Mouse (Mus musculus): Measurements from ENCODE around the gene Zfp282.
A peak's percentile ranks its signal among the peaks of the same experiment; 100 is the strongest.
"Not testable (repeated sequence)": the region's sequence is repeated elsewhere in the genome, so short reads cannot be mapped to it uniquely, and the experiment has no call there.

Zfp282 gene

DNA sequence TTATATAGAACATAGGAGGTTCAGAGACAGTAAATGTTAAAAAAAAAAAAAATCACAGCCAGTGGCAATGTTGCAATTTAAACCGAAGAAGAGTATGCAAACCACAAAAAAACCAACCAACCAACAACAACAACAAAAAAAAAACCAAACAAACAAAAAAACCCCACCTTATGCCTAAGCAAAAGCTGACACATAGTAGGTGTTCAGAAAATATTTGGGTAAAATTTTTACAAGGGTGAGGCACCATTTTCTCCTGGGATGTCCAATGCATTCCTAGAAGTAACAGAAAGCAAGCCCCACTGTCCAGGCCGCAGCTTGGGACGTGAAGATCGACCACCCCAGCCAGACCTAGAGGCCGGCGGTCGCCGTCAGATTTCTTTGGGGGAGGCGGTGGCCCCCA lies at the start of gene Zfp282:
Zfp282 (plus strand) TSS at position 147 of the 400 bp plus-strand sequence.
- no peak for DNase-seq (ENCODE audit: low read depth)

DNA sequence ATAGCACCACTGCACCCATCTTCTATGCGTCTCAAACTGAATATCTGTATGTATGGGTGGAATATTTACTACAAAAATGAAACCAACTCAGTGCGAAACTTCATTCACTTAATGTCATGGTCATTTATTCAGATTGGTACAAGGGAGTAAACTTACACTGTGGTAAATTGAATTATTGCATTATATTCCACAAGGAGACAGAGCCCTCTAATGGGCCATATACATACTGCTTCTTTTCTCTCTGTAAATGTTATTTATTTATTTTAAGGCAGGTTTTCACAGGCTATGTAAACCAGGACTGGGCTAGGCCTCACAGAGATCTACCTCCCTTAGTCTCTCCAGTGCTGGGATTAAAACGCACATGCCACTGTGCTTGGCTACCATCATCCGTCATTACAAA lies 49.5 kb upstream of the Zfp282 start:
- DNase-seq (ENCODE audit: low read depth) = no peak

DNA sequence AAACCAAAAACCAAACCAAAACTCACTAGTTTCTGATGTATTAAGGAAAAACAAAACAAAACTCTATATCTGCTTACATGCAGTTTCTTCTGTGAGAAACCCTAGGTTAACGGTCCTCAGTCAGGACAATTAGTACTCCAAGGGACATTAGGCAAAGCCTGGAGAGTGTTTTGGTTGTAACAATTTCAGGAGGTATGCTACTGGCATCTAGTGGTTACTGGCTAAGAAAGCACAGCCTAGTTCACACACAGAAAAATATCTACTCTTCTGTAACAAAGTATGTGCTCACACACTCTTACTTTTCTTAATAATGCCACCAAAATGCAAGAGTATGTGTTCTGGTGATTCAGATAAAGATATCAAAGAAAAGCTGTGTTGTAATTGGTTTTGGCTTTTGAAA lies 48.1 kb upstream of the Zfp282 start:
- peak; percentile 51 for DNase-seq (ENCODE audit: low read depth)

DNA sequence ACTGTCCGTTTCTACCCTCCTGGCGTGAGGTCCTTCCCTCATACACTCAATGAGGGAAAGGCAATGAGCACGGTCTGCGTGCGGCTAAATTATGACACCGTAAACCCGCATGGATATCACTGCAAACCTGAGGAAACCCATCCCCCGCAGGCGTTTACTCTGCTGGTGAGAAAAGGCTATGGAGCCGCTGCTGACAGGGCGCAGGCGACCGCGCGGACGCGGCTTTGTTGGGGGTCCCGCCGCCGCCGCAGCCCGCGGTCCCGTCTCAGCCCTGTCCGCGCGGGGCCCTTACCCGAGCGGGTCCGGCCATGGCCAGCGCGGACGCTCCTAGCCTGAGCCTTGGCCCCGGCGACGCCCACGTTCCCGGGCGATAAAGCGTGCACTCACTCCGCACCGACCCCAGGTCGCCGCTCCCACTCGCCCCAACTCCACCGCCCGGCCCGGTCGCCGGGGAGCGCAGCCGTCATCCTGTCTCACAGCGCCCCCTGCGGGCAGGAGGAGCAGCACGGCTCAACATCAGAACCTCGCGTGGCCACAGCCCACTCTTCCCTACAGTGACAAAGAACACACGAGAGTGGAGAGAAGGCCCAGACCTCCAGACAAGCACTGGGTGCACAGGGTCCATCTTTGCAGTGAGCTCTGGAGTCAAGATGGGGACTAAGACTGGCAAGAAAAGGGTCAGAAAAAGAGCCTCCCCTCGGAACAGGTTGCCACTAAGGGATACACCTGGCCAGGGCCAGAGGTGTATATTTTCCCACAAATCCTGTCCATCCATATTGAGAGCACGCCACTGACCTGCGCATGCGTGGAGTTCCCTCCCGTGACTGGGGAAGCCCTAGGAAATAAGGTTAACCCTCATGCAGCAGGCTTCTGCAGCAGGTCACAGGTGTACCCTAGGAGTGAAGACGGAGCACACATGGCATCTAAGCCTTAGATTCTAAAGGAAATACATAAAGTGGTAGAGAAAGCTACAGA lies 46.6 kb upstream of the Zfp282 start, which contains the start of gene Zfp786:
Zfp786 (minus strand) TSS at position 764 of the 975 bp plus-strand sequence.
- DNase-seq (ENCODE audit: low read depth) = peak; percentile 94

DNA sequence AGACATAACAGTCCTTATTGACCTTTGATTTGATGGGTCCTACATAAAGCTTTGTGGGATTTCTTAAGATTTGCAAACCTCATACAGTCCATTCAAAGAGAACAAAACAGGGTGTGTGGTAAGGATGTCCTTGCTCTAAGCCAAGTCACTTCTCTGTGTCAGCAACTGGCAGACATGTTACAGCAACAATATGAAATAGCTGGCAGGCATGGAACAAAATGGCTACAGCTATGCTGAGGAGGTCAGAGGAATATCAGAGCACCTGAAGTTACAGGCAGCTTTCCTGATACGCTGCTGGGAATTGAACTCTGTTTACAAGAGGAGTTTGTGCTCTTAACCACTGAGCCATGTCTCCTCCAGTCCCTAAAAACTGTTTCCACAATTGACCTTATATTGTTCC lies 44.8 kb upstream of the Zfp282 start:
- DNase-seq (ENCODE audit: low read depth) = no peak

DNA sequence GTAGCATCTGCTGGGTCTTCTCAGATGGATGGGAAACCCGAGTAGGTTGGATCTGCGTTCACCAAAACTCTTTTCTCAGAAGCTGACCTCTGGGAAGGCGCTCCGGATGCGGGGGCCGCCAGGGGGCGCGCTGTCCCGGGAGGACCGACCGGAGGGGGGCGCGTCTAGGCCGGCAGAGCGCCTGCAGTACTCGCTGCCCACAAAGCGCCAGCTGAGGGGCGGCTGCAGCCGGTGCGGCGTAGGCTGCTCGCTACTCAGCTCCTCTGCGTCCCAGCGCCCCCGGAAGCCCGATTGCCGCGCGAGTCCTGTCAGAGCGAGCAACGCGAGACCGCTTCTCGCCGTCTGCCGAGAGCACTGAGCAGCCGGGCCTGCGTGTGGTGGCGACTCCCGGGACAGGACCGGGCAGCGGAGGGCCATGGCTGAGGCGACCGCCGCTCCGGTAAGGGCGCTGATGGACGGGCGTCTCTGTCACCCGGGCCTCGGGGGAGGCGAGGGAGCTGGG lies 41.5 kb upstream of the Zfp282 start, which contains the start of gene Zfp398:
Zfp398 (plus strand) TSS at position 180 of the 502 bp plus-strand sequence.
- peak; percentile 94 for DNase-seq (ENCODE audit: low read depth)

DNA sequence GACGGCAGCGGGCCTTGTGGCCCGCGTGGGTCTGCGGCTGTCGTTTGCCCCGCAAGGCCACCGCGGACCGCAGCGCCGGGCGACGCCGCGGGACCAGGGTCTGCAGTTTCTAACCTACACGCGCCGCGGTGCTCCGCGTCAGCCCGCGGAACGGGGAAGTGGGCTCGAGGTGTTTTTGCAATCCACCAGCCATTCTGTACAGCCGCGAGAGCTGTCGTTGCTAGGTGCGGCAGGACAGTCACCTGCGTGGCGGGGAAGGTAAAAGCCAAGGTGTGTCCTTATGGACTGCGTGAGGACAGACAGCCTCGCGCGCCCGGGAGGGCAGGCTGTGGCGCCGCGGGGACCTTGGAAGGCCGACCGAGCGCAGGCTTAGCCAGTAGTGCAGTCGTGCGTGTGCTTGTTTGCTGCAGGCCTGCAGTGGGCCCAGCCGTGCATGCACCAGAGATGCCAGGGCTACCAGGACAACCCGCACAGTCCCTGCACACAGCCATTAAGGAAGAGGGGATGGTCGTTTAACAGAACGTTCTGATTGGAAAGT lies 41.0 kb upstream of the Zfp282 start:
- peak; percentile 69 for DNase-seq (ENCODE audit: low read depth)

DNA sequence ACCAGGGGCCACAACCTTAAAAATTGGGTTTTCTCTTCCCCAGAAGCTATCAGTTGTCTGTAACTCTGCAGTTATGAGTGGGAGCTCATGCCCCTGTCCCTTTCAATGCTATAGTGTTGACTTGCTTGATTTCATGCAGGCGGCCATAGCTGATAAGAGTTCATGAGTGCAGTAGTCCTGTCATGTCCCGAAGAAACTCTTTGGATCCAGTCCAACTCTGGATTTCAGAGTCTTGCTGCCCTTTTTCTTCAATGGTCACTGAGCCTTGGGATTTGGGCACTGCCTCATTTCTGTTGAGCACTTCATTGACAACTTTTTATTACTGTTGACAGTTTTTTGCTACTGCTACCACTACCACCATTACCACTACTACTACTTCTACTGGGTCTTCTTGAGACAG lies 39.4 kb upstream of the Zfp282 start:
- DNase-seq (ENCODE audit: low read depth) = no peak

DNA sequence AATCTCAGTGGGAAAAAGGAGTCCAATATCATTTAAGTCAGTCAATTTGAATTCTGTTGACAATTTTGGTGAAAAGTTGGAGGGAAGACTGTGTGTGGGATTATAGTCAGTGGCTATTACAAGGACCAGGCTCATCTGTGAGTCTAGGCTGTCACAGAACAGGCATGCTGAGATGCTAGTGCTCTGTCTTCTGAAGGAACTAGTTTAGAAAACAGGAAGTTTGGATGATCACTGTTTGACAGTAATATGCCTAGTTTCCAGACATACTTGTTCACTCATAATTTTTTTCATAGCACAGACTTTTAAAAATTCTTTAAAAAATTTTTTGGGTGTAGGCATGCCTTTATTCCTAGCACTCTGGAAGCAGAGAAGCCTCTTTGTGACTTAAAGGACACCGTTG lies 35.9 kb upstream of the Zfp282 start:
- DNase-seq (ENCODE audit: low read depth) = no peak

DNA sequence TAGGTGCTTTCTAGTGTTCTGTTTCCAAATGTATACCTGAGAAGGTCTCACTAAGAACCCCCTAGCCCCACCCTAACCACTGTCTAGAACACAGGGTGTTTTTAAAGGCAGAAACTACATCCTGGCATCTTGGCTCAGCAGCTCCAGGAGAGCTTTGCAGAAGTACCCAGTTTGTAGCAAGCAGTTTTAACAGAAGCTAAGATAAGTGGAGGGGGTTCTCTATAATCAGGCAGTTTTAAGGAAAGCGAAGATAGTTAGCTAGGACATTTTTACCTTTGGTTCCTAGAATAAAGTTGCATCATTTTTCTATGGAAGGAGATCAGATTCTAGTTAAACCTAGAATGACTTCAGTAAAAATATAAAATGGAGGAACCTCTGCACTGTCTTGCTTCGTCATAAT lies 35.2 kb upstream of the Zfp282 start:
- DNase-seq (ENCODE audit: low read depth) = no peak

DNA sequence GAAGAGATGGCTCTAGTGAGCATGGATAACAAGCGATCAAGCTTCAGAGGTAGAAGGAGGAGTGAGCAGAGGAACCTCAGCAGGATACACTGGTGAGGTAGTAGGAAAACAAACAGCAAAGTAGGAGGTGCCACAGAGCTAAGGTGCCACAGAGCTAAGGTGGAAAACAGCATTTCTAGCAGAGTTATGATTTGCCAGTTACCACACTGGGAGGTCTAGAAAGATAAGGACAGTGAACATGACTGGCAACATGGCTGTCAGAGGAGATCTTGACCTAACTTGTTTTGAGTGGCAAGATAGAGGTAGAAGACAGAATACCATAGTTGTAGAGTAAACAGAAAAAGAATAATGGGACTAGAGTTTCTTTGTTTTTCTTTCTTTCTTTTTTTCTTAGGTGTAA lies 34.7 kb upstream of the Zfp282 start:
- DNase-seq (ENCODE audit: low read depth) = no peak

DNA sequence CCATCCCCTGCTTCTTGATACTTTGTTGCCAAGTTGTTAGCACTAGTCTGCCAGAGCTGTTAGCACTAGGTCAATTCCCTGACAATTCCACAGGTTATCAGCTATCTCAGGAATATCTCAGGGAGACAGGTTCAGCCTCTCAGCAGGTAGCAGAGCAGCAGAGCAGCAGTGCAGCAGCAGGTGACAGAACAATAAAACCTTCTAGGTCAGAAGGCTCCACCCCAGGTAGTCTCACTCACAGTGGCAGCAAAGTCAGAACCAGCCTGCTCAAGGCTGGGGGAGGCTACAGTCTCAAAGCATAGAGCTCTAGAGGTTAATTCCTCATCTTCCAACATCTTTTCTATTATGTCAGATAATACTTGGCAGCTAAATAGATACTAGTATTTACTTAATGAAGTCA lies 31.2 kb upstream of the Zfp282 start:
- no peak for DNase-seq (ENCODE audit: low read depth)

DNA sequence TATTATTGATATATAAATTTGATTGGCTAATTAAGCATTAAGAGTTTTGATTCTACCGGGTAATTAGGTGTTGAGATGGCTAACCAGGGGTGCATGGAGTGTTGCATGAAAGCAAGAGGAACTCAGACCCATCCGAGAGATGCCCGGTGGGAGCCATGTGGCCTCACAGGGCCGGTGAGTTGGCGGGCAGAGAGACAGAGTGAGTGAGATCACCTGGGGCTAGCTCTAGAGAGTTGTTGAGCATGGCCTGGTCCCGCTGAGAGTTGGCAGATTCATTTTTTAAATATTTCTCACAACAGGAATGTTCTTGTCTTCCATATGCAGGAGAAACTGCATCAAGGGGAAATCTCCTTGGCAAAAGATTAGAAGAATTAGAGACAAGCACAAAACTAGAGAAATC lies 19.8 kb upstream of the Zfp282 start:
- no peak for DNase-seq (ENCODE audit: low read depth)

DNA sequence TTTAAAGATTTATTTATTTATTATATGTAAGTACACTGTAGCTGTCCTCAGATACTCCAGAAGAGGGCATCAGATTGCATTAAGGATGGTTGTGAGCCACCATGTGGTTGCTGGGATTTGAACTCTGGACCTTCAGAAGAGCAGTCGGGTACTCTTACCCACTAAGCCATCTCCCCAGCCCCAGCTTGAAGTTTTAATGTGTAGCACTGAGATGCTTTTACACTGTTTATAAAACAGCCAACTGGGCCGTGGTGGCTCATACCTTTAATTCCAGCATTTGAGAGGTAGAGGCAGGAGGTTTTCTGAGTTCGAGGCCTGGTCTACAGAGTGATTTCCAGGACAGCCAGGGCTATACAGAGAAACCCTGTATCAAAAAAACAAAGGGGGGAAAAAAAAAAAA lies 19.3 kb upstream of the Zfp282 start:
- DNase-seq (ENCODE audit: low read depth) = not testable (repeated sequence)

DNA sequence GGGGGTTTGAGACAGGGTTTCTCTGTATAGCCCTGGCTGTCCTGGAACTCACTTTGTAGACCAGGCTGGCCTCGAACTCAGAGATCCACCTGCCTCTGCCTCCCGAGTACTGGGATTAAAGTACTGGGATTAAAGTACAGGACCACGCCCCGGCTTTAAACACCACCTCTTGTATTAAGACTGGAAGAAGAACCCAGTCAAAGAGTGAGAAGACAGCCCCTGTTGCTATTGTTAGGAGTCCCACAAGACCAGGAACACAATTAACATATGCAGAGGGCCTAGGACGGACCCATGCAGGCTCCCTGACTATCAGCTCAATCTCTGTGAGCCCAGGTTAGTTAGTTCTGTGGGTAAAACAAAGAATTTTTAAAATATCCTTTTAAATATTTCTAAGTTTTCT lies 4.7 kb upstream of the Zfp282 start:
- DNase-seq (ENCODE audit: low read depth) = no peak

DNA sequence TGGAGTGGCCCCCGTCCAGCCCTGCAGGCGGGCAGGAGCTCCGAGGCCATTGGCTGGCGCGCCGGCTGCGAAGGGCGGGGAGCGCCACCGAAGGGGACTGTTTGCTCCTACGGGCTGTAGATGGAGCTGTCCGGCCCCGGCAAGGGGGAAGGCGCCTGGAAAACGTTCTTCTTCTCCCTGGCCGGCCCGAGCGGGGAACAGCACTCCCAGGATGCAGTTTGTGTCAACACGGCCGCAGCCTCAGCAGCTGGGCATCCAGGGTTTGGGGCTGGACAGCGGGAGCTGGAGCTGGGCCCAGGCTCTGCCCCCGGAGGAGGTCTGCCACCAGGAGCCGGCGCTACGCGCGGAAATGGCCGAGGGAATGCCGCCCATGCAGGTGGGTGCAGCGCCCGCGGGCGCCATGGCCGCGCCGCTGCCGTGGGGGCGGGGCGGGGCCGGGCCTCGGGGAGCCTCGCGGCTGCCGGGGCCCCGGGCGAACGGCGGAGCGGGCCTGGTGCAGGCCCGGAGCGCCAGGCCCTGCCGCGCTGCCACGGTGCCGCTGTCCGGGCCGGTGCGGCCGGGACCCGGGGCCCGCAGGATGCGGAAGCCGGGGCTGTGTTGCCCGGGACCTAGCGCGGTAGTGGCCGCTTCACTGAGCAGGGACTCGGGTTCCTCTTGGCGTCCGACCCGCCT lies 593 bp downstream of the Zfp282 start:
- DNase-seq (ENCODE audit: low read depth) = peak; percentile 82

DNA sequence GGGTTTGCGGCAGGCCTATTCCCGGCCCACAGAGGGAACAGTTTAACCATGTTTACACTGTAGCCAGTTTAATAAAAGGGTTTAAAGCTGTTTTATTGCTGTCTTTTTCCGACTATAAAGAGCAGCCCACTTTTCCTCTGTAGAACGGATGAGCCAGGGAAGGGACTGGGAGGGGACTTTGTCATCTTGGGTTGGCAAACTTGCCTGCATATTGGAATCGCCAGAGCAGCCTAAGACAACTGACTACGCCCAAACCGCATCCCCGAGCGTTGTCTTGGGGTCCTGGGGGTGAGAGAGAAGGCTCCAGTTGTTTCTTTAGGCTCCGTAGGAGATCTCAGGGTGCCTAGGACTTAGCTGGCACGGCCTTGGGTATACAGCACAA lies 1.1 kb downstream of the Zfp282 start:
- DNase-seq (ENCODE audit: low read depth) = no peak

DNA sequence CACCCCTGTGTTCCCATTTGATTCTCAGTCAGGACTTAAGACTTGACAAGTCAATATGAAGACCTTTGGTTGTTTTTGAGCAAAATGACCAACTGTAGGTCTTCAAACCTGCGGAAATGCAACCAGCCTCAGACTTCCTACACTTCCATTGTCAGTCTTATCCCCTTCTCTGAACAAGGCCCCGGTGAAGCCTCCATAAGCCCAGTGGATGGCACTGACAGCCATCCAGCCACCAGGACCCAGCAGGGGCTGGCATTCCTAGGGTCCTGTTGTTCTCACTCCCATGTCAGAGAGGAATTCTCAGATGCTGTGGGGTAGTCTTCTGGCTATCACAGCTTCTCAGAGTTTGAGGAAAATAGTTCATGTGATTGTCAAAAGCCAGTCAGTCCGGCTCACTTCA lies 1.6 kb downstream of the Zfp282 start:
- no peak for DNase-seq (ENCODE audit: low read depth)

DNA sequence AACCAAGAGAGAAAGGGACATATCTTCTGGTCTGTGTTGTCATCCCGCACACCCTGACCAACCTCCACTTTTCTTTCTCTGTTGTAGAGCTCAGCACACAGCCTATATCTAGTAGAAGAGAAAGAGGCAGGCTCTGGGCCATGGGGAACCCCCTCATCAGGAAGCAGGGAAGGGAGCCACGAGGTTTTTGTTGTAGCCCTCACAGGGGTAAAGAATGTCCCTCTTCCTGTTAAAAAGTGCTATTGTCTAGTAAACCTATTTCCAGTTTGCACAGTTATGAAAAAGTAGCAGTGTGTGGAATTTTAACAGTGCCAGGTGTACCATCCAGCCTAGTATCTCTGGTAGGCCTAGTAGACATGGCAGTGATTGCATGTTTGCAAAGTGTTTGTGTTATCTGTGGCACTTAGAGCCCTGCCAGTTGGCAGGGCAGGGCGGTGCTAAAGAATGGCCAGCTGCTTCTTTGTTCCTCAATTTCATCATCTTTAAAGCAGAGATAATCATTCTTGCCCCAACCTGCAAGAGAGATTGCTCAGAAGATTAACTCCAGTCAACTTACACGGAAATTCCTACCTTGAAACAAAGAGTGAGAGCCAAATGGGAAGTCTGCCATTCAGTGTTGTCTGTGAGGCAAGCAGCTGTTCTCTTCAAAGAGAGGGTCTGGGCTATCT lies 2.2 kb downstream of the Zfp282 start:
- peak; percentile 21 for DNase-seq (ENCODE audit: low read depth)

DNA sequence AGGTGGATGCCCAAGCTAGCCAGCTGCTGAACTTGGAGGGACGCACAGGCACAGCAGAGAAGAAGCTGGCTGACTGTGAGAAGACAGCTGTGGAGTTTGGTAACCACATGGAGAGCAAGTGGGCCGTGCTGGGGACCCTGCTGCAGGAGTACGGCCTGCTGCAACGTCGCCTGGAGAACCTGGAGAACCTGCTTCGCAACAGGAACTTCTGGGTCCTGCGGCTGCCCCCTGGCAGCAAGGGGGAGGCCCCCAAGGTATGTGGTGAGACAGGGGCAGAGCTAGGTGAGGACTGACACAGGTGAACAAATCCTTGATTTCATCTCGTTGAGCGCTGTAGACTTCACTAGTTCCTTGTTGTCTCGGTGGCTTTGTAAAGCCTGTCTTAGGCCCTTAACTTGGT lies 3.2 kb downstream of the Zfp282 start:
- DNase-seq (ENCODE audit: low read depth) = no peak

DNA sequence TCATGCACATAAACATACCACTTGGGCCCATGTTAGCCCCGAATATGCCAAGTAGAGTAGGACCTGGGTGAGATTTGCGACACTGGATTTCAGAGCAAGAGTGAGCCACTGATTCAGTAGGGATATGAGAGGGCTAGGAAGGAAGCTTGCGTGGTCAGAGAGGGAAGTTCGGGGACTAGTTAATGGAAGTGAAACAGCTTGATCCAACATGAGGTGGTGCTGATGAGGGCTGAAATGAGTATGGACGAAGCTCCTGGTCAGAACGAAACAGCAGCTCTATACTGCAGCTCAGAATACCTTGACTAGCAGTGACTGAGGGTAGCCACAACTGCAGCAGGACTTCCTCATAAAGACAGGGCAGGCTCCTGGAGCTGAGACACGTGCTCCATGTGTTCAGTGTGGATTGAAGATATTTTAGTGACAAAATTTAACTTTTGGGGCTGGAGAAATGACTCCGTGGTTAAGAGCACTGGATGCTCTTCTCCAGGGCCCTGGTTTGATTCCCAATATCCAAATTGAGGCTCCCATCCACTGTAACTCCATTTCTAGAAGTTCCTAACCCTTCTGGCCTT lies 11.9 kb downstream of the Zfp282 start:
- DNase-seq (ENCODE audit: low read depth) = no peak

DNA sequence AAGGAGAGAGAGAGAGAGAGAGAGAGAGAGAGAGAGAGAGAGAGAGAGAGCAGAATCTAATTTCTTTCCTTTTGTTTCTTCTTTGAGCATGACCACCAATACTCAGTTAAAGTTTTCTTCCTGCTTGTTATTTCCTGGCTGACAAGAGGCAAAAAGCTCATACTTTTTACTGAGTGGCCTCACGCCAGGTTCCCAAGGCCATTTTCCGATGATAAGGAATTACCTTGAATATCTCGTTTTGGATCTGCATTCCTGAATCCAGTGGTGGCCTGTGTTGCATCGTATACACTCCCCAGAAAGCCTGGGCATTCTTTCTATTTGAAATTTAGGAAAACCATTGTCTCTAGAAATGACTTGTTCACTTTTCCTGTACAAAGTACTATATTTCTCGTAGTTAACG lies 22.4 kb downstream of the Zfp282 start:
- no peak for DNase-seq (ENCODE audit: low read depth)

Data from induced T-regulatory cell, adult 2 months (primary cell).